Mouse (Mus musculus) spleen, adult 2 months (tissue): ENCODE results near the gene Cd300lg. TPM values are rescaled to one million over a fixed set of nuclear protein-coding genes. Genes with fewer than 3 reads are reported as not detected.

Source experiments
- DNase-seq, 2 experiments: peaks; one replicate each; pipeline versions ENCODE4 v3.0.0 to v3.0.0-alpha.2; 2012 to 2021; ENCODE audit warnings: low spot score in 2 of 2, low read depth in 1 of 2
- H3K27ac ChIP-seq: fragments of 200-500 bp; 2 replicates; pipeline ENCODE4 v1.5.1; 2012; ENCODE audit warnings: low read length, inconsistent platforms; ENCODE audit not compliant: insufficient read depth
- H3K27me3 ChIP-seq: fragments of 200-500 bp; 2 replicates; pipeline ENCODE4 v1.6.1; 2012; ENCODE audit warnings: mild to moderate bottlenecking, moderate library complexity, low read length, inconsistent platforms; ENCODE audit not compliant: control insufficient read depth, insufficient read depth
- H3K36me3 ChIP-seq: fragments of 200-500 bp; 2 replicates; pipeline ENCODE4 v1.6.1; 2012; ENCODE audit warnings: mild to moderate bottlenecking, low read length, inconsistent platforms; ENCODE audit not compliant: control insufficient read depth, insufficient read depth
- H3K4me1 ChIP-seq: fragments of 200-500 bp; 2 replicates; pipeline ENCODE4 v1.6.1; 2011; ENCODE audit warnings: inconsistent platforms; ENCODE audit not compliant: control insufficient read depth, insufficient read depth, insufficient read length
- H3K4me3 ChIP-seq: fragments of 200-500 bp; 2 replicates; pipeline ENCODE4 v1.5.1; 2011; ENCODE audit warnings: mild to moderate bottlenecking, inconsistent platforms; ENCODE audit not compliant: insufficient read depth, insufficient read length; ENCODE audit errors: extremely low read depth
- CTCF ChIP-seq: fragments of 200-500 bp; IDR thresholded peaks from 2 replicates; pipeline ENCODE4 v1.5.1; 2011; ENCODE audit warnings: mild to moderate bottlenecking, inconsistent platforms; ENCODE audit not compliant: insufficient read depth, insufficient read length, insufficient replicate concordance; ENCODE audit errors: extremely low read depth
- POLR2A ChIP-seq: fragments of 200-500 bp; IDR thresholded peaks from 2 replicates; pipeline ENCODE4 v1.6.1; 2011; ENCODE audit warnings: low read depth, low read length, inconsistent platforms
- WGBS: fragments of 180-500 bp; shearing (Covaris S2); methylation state at CpG from one replicate; pipeline ENCODE4 v1.1.7; 2018; 5-methylcytosine and 5-hydroxymethylcytosine counted together
- polyA plus RNA-seq: library from polyadenylated mRNA; depleted of rRNA; stranded (reverse); fragments of >200 nt; gene quantifications from 2 replicates; pipeline ENCODE4 v1.2.3, GENCODE M21; 2012

The Cd300lg gene
- polyA plus RNA-seq, 1 experiment: 12.8 TPM

GRCm38 (mm10) chr11:102024875-102025274 lies 16.4 kb upstream of the Cd300lg start:
- H3K4me1 ChIP-seq: peaks cover 4% of the 10 kb centered on the region; the same call in 1 of the 2 replicates
- no peak for DNase-seq
- no peaks in the 10 kb centered on the region for H3K36me3 ChIP-seq
- 90% methylated on average over 4 of the region's 4 CpGs for WGBS
- no peak overlapping the region for H3K4me3 ChIP-seq
- no peak for TF ChIP-seq CTCF
- no peak for TF ChIP-seq POLR2A
- H3K27ac ChIP-seq: no peak overlapping the region
- H3K27me3 ChIP-seq: peaks cover 11% of the 10 kb centered on the region

- TF ChIP-seq POLR2A: no peak
- no peak for TF ChIP-seq CTCF
- DNase-seq: no peak
- no peak overlapping the region for H3K4me3 ChIP-seq
- peaks cover 4% of the 10 kb centered on the region; the same call in 1 of the 2 replicates for H3K4me1 ChIP-seq
- H3K36me3 ChIP-seq: no peaks in the 10 kb centered on the region
- 75% methylated on average over 7 of the region's 7 CpGs for WGBS
- H3K27me3 ChIP-seq: peaks cover 11% of the 10 kb centered on the region
- H3K27ac ChIP-seq: no peak overlapping the region
These were observed 16.0 kb upstream of the Cd300lg start for GRCm38 (mm10) chr11:102025354-102025753.

DNA sequence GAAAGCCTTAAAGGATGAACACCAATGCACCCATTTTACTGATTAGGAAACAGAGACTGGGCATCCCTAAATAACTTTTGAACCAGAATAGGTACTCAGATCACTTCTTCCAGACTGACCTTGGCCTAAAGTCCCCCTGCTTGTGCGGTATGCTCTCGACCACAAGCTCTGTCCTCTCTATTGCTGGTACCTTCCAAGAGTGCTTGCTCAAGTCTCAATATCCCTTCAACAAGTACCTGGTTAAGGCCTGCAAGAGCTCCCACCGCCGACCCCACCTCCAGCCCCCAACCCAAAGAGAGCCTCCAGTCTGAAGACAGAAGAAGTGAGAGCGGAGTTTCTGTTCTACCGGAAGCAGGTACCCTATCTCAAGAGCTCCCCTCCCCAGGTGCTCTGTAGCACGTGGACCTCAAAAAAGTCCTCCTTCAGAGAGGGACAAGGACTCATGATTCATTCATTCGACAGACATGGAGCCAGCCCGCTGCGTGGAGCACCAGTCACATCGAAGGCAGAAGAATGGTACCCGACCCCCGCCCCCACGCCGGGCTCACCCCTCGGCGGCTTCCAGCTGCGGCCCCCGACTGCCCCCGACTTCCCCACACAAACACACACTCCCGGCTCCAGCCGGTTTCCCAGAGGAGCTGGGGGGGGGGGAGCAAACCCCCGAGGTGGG lies 15.2 kb upstream of the Cd300lg start:
- H3K4me3 ChIP-seq: peak overlapping the region; percentile 45; the same call in 1 of the 2 replicates
- TF ChIP-seq POLR2A (no peak), CTCF (no peak)
- 10% methylated on average over 23 of the region's 23 CpGs for WGBS
- peaks cover 11% of the 10 kb centered on the region for H3K27me3 ChIP-seq
- H3K36me3 ChIP-seq: no peaks in the 10 kb centered on the region
- peaks cover 4% of the 10 kb centered on the region; the same call in 1 of the 2 replicates for H3K4me1 ChIP-seq
- no peak overlapping the region for H3K27ac ChIP-seq
- no peak for DNase-seq

- 3% methylated on average over 47 of the region's 73 CpGs for WGBS
- TF ChIP-seq CTCF (no peak), POLR2A (no peak)
- H3K4me1 ChIP-seq: peaks cover 4% of the 10 kb centered on the region; the same call in 1 of the 2 replicates
- H3K27me3 ChIP-seq: peaks cover 11% of the 10 kb centered on the region
- H3K36me3 ChIP-seq: no peaks in the 10 kb centered on the region
- H3K27ac ChIP-seq: no peak overlapping the region
- peak in 1 of 2 experiments; percentile 8 for DNase-seq
- H3K4me3 ChIP-seq: peak overlapping the region; percentile 45; the same call in 1 of the 2 replicates
These were observed 14.5 kb upstream of the Cd300lg start for GRCm38 (mm10) chr11:102026694-102027360.

DNA sequence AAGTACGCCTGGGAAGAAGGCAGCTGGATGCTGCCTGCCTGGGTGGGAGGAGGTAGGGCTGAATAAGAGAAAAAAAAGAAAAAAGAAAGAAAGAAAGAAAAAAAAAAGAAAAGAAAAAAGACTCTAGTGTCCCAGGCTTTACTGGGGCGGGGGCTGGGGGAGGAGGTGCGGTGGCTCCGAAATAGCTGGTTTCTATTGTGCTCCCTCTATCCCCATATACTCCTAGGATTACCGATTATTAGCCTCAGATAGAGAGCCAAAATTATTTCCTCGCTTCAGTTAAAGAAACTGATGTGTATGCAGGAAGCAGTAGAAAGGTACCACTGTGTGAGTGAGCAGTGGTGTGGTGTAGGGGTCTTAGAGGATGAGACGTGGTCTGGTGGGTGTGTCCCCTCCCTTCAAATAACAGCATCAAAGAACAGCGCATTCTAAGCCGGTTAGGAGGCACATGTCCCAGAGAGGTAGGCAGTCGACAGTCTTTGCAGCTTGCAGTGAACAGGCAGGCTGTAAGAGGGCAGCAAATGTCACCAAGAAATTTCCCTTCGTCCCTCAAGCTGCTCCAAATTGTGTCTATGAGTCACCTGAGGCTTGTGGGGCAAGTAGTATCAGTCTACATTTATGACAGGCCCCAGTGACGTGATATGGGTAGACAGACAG lies 13.8 kb upstream of the Cd300lg start:
- H3K4me1 ChIP-seq: peaks cover 4% of the 10 kb centered on the region; the same call in 1 of the 2 replicates
- H3K27me3 ChIP-seq: peaks cover 11% of the 10 kb centered on the region
- DNase-seq: no peak
- H3K27ac ChIP-seq: no peak overlapping the region
- H3K4me3 ChIP-seq: no peak overlapping the region; the same call in 1 of the 2 replicates
- H3K36me3 ChIP-seq: no peaks in the 10 kb centered on the region
- no peak for TF ChIP-seq POLR2A
- TF ChIP-seq CTCF: no peak
- WGBS: 15% methylated on average over 12 of the region's 12 CpGs

DNA sequence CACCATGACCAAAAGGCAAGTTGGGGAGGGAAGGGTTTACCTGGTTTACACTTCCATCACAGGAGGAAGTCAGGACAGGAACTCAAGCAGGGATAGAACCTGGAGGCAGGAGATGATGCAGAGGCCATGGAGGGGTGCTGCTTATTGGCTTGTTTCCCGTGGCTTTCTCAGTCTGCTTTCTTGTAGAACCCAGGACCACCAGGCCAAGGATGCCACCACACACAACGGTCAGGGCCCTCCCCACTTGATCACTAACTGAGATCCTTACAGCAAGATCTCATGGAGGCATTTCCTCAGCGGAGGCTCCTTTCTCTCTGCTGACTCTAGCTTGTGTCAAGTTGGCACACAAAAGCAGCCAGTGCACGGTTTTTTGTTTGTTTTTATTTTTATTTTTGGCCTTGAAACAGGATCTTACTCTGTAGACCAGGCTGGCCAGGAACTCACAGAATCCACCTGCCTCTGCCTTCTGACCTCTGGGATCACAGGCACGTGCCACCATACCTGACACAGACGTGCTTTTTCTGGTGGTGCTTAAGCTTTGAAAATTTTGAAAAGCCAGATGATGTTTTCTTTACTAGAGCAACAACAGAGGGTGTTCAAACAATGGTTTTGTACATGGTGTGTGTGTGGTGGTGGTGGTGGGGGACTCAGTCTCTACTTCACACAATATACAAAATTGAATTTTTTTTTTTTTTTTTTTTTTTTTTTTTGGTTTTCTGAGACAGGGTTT lies 13.1 kb upstream of the Cd300lg start, which contains the start of gene Mpp3:
Gene Mpp3, minus strand, starts transcription at position 375 of the 730 bp plus-strand sequence.
- WGBS: 85% methylated on average over 6 of the region's 6 CpGs
- TF ChIP-seq POLR2A (no peak), CTCF (no peak)
- Histone ChIP-seq H3K4me1 (peaks cover 4% of the 10 kb centered on the region; the same call in 1 of the 2 replicates), H3K27me3 (peaks cover 11% of the 10 kb centered on the region), H3K36me3 (no peaks in the 10 kb centered on the region), H3K4me3 (no peak within 1 kb of the TSS), H3K27ac (no peak within 1 kb of the TSS)
- no peak for DNase-seq
